Mouse (Mus musculus) adipocyte (in vitro differentiated cells): Measurements from ENCODE around the gene Cited4.

Experiments
- DNase-seq: peaks from one replicate; pipeline ENCODE4 v3.0.0-alpha.2; 2016; ENCODE audit warnings: low spot score

The Cited4 gene

GRCm38 (mm10) chr4:120680953-120681352, 14.6 kb downstream of the Cited4 start:
- peak; percentile 22 for DNase-seq

GRCm38 (mm10) chr4:120682168-120682567, 15.8 kb downstream of the Cited4 start:
- peak; percentile 55 for DNase-seq

GRCm38 (mm10) chr4:120683278-120683997, 17.1 kb downstream of the Cited4 start:
- DNase-seq = no peak

- DNase-seq = no peak
Measured at GRCm38 (mm10) chr4:120687282-120687681, 20.9 kb downstream of the Cited4 start.

GRCm38 (mm10) chr4:120689317-120689716, 22.9 kb downstream of the Cited4 start:
- no peak for DNase-seq

GRCm38 (mm10) chr4:120692717-120693116, 26.3 kb downstream of the Cited4 start:
- peak; percentile 59 for DNase-seq

- no peak for DNase-seq
Measured at GRCm38 (mm10) chr4:120697353-120697752, 31.0 kb downstream of the Cited4 start.

- no peak for DNase-seq
Measured at GRCm38 (mm10) chr4:120697799-120698484, 31.6 kb downstream of the Cited4 start.

GRCm38 (mm10) chr4:120701180-120701579, 34.8 kb downstream of the Cited4 start:
- DNase-seq = no peak

GRCm38 (mm10) chr4:120702056-120702455, 35.7 kb downstream of the Cited4 start:
- no peak for DNase-seq

- DNase-seq = no peak
Measured at GRCm38 (mm10) chr4:120702511-120702910, 36.1 kb downstream of the Cited4 start.

GRCm38 (mm10) chr4:120712236-120712635, 45.9 kb downstream of the Cited4 start:
- no peak for DNase-seq

- peak; percentile 46 for DNase-seq
Measured at GRCm38 (mm10) chr4:120713021-120713420, 46.6 kb downstream of the Cited4 start.

GRCm38 (mm10) chr4:120713856-120714497, 47.6 kb downstream of the Cited4 start:
- DNase-seq = no peak

GRCm38 (mm10) chr4:120716141-120716571, 49.8 kb downstream of the Cited4 start:
- DNase-seq = no peak

- no peak for DNase-seq
Measured at GRCm38 (mm10) chr4:120716765-120717164, 50.4 kb downstream of the Cited4 start.
